Mouse (Mus musculus) embryonic fibroblast, embryonic 13.5 days (primary cell): ENCODE data around the gene Pogk. TPM values are rescaled to one million over a fixed set of nuclear protein-coding genes. Genes with fewer than 3 reads are reported as not detected.

Source experiments
- H3K27ac ChIP-seq: 2 replicates; pipeline ENCODE4 v1.5.1; 2012; ENCODE audit warnings: low read length, control low read depth, inconsistent platforms; ENCODE audit not compliant: insufficient read depth
- H3K4me1 ChIP-seq: 2 replicates; pipeline ENCODE4 v1.6.1; 2011; ENCODE audit warnings: low read length; ENCODE audit not compliant: control insufficient read depth, insufficient read depth
- H3K4me3 ChIP-seq: 2 replicates; pipeline ENCODE4 v1.5.1; 2011; ENCODE audit warnings: mild to moderate bottlenecking, control low read depth, low read length; ENCODE audit not compliant: insufficient read depth
- CTCF ChIP-seq: IDR thresholded peaks from 2 replicates; pipeline ENCODE4 v1.5.1; 2011; ENCODE audit warnings: mild to moderate bottlenecking, control low read depth, low read length, moderate library complexity, borderline replicate concordance; ENCODE audit not compliant: insufficient read depth
- POLR2A ChIP-seq: IDR thresholded peaks from 2 replicates; pipeline ENCODE4 v1.6.1; 2011; ENCODE audit warnings: low read depth, mild to moderate bottlenecking, control low read depth, low read length, moderate library complexity
- polyA plus RNA-seq: library from polyadenylated mRNA; stranded (reverse); fragments of >200 nt; gene quantifications from 2 replicates; pipeline ENCODE4 v1.2.4, GENCODE M21; 2011; ENCODE audit warnings: low read depth; ENCODE audit not compliant: missing spikeins, insufficient read length

Gene Pogk
- polyA plus RNA-seq, 1 experiment: 20.8 TPM

GRCm38 (mm10) chr1:166381821-166382220 is 27.8 kb downstream of the Pogk start:
- Histone ChIP-seq H3K4me1 (peaks cover 5% of the 10 kb centered on the region), H3K4me3 (no peak overlapping the region), H3K27ac (no peak overlapping the region)
- no peak for TF ChIP-seq POLR2A
- TF ChIP-seq CTCF: no peak

DNA sequence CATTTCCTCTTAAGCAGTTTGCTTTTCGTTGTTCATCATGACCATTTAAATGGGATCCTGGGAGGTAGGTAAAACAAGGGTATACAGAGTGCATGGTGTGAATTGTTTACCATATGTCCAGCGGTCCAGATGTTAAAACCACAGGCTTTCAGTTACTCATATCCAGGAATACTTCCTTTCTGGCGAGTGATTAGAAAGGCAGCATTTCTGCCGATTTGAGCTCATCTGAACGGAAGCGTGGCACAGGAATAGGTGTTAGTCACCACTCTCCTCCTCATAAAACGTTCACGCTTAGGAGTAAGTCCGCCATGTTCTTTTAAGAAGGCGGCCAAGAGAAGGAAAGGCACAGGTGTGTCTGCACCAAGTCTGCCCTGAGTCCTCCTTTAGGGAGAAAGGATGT is 28.3 kb downstream of the Pogk start:
- TF ChIP-seq POLR2A: no peak
- no peak for TF ChIP-seq CTCF
- Histone ChIP-seq H3K4me3 (no peak overlapping the region), H3K27ac (peak overlapping the region; percentile 20; the same call in 1 of the 2 replicates), H3K4me1 (peaks cover 5% of the 10 kb centered on the region)

DNA sequence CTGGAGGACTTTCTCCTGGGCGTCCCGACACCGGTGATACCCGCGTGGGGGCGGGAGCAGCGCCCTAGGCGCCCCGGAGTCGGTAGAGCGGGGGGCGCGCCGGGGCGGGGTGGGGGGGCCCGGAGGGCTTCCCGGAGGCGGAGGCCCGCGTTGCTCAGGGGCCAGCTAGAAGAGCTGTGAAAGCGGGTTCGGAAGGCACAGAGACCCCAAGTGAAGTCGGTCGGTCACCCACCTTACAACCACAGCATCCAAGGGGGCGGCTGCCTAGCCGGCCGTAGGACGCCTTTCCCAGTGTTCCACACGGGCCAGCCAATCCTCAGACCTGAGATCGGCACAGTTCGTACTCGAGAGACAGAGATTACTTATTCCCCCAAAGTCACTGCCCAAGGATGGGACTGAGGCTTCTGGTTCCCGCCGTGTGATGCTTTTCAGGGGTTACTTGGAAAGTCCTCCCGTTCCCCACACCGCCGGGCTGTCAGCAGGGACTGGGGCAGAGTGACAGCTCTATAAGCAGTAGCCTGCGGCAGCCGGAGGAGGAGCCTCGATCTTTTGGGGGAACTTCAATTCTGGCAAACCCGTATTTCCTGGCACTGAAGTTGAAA is 29.9 kb downstream of the Pogk start:
- Histone ChIP-seq H3K4me3 (peak overlapping the region; percentile 65), H3K27ac (peak overlapping the region; percentile 72), H3K4me1 (peaks cover 5% of the 10 kb centered on the region)
- TF ChIP-seq POLR2A: peak; percentile 57
- no peak for TF ChIP-seq CTCF

DNA sequence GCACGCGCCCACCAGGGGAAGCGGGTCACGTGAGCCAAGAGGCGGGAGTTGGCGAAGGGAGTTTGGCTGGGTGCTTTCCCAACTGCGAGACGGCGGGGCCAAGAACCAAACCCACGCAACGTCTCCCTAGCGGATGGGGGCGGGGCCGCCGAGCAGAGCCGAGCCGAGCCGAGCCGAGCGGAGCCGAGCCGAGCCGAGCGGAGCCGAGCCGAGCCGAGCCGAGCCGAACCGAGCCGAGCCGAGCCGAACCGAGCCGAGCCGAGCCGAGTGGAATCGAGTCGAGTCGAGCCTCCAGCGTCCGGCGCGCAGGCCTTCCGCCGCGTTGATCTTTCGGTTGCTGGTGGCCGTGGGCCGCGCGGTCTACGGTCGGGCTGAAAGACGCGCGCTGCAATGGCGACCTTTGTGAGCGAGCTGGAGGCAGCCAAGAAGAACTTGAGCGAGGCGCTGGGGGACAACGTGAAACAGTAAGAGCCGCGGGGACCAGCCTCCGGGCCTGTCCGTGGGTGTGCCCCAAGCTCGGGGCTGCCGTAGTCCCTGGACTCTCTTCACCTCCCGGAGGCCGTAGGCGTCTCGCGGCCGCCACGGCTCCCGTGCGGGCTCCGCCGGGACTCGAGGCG is 30.5 kb downstream of the Pogk start, which contains the start of gene Tada1:
Gene Tada1 (plus strand): TSS at position 85 of the 617 bp plus-strand sequence.
- peak; percentile 84 for TF ChIP-seq POLR2A
- no peak for TF ChIP-seq CTCF
- peak within 1 kb of the TSS; percentile 79 for H3K27ac ChIP-seq
- H3K4me1 ChIP-seq: peaks cover 5% of the 10 kb centered on the region
- peak within 1 kb of the TSS; percentile 65 for H3K4me3 ChIP-seq

DNA sequence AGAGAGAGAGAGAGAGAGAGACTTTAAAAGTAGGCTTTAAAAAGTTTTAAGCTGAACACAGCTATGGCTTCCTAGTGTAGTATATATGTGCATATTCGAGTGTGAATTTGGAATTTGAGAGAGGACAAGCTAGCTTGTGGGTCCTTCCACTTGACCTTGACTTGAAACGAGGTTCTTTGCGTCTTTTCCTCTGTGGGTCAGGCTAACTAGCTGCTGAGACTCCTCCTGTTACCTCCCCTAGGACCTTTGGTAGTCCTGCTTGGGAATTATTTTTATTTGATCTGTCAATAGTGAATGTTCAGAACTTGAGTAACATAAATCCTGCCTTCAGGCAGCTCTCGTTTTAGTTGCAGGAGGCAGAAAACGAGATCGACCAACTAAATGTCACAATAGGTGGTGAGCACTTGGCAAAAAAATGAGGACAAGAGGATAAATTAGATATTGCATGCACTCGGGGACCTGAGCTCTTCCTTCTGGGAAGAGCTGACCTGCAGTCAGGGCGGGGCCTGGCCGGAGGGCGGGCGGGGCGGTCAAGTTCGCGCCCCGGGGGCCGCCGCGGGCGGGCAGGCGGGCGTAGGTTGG is 31.1 kb downstream of the Pogk start:
- peak overlapping the region; percentile 42 for H3K4me3 ChIP-seq

GRCm38 (mm10) chr1:166377171-166377570 is 32.5 kb downstream of the Pogk start:
- TF ChIP-seq POLR2A: no peak
- no peak for TF ChIP-seq CTCF
- Histone ChIP-seq H3K4me3 (no peak overlapping the region), H3K27ac (no peak overlapping the region), H3K4me1 (peaks cover 5% of the 10 kb centered on the region)

More for the DNA sequence above, 31.1 kb downstream of the Pogk start:
- Histone ChIP-seq H3K4me1 (peaks cover 5% of the 10 kb centered on the region), H3K27ac (peak overlapping the region; percentile 79)
- peak; percentile 38; the same call in 1 of the 2 replicates for TF ChIP-seq POLR2A
- no peak for TF ChIP-seq CTCF

DNA sequence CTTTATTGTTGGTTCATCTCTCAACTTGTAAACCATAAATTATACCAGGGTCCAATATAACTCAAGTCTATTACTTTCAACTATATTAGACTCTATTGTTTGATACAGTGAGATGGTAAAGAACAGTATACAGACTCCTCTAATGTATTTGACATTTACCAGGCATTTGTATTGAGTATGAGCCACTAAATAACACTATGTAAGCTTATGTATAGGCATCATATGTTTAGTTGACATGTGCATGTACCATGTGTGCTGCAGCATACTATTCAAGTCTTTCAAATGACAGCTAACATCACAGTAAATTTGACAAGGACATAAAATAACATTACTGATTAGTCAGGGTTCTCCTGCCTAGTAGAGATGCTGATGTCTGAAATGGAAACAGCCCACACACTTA is 46.5 kb downstream of the Pogk start:
- Histone ChIP-seq H3K4me1 (no peaks in the 10 kb centered on the region), H3K4me3 (no peak overlapping the region), H3K27ac (no peak overlapping the region)
- no peak for TF ChIP-seq POLR2A
- no peak for TF ChIP-seq CTCF

DNA sequence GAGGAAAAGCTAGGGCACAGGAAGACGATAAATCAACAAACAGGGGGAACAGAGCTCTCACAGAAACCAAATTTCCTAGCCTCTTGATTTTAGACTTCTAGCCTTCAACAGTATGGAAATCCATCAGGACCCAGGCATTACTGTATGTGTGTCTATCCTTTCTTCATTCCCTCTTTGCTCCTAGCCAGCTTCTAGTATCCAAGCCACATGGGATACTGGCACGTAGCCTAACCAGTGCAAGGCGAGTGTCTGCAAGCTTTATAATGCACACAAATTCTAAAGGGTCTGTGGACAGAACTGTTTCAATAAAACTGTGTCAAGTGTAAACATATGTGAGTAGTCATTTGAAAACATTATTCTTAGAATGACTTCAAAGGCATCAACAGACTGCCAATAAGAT is 47.0 kb downstream of the Pogk start:
- Histone ChIP-seq H3K4me3 (no peak overlapping the region), H3K4me1 (no peaks in the 10 kb centered on the region), H3K27ac (no peak overlapping the region)
- TF ChIP-seq POLR2A: no peak
- TF ChIP-seq CTCF: no peak

DNA sequence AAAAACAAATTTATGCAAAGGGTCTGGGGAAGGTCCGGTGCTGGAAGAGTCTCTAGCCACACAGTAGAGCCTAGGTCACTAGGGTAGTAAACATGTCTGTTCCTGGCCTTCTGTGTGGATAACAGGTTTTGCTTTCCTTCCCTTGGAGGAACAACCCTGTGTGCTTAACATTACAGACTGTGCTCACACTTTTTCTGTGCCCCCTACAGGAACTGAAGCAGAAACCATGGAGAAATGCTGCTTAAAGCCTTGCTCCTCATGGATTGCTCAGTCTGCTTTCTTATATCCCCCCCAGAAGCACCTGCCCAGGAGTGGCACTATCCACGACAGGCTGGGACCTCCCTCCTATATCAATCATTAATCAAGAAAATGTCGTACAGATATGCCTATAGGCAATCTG is 47.8 kb downstream of the Pogk start:
- Histone ChIP-seq H3K4me1 (no peaks in the 10 kb centered on the region), H3K4me3 (no peak overlapping the region), H3K27ac (no peak overlapping the region)
- no peak for TF ChIP-seq CTCF
- TF ChIP-seq POLR2A: no peak

- Histone ChIP-seq H3K4me1 (no peaks in the 10 kb centered on the region), H3K4me3 (no peak overlapping the region), H3K27ac (no peak overlapping the region)
- TF ChIP-seq POLR2A: no peak
- no peak for TF ChIP-seq CTCF
These were observed 48.8 kb downstream of the Pogk start for GRCm38 (mm10) chr1:166360896-166361295.
